Mouse (Mus musculus): ENCODE measurements at regions not wholly inside any gene's neighbourhood (a gene's known extent, or its start where the extent isn't known, plus 50 kb on each side); places are given as distances from the start of the nearest gene placed in this dataset.

DNA sequence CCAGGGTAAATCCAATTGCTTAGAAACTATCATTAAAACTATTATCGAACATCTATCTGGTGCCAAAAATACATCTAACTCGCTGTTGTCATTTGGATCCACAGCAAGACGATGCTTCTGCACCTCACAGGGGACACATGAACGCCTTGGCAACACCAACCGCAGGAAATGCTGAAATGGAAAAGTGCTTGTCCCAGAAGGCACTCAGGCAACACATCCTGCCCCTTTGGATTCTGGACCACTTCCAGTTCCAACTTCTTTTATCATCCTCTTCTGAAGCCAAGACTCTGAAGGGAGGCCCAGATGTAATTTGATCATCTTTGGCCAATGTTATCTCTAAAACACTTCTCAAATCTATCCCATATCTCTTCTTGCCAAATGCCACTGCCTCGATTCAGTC, 79.4 kb upstream of the Acvr2a start:
- TF ChIP-seq CTCF (IDR thresholded peaks at IDR 0.05; ENCODE audit: low read depth, low read length), result no peak
- no peak for TF ChIP-seq GATA1 (IDR thresholded peaks at IDR 0.05; ENCODE audit: borderline replicate concordance, low read length)
